Mouse (Mus musculus): ENCODE data around the gene Crlf3. TPM values are rescaled to one million over a fixed set of nuclear protein-coding genes. Genes with fewer than 3 reads are reported as not detected.
"Not testable (repeated sequence)": the region's sequence is repeated elsewhere in the genome, so short reads cannot be mapped to it uniquely, and the experiment has no call there.

The Crlf3 gene
- polyA plus RNA-seq, 1 experiment from 2014 or later = 39.5 TPM

GRCm38 (mm10) chr11:80081786-80082319 lies 1.1 kb upstream of the Crlf3 start:
- Histone ChIP-seq H3K27me3 (replicated peaks) (no peaks in the 10 kb centered on the region), H3K4me3 (replicated peaks) (no peak overlapping the region), H3K9me3 (no peaks in the 10 kb centered on the region), H3K36me3 (no peaks in the 10 kb centered on the region), H3K4me2 (peak overlapping the region; percentile 67), H3K9ac (no peak overlapping the region), H3K27ac (peak overlapping the region; percentile 97; the same call in 1 of the 2 replicates), H3K4me1 (peaks cover 14% of the 10 kb centered on the region)
- 72% methylated on average over 7 of the region's 7 CpGs for WGBS
- no peak for ATAC-seq (ENCODE audit: insufficient read depth, low FRiP score, low read depth)

GRCm38 (mm10) chr11:80080381-80080825 lies 388 bp downstream of the Crlf3 start:
- Histone ChIP-seq H3K4me3 (replicated peaks) (peak overlapping the region; percentile 98), H3K4me1 (peaks cover 14% of the 10 kb centered on the region), H3K27ac (peak overlapping the region; percentile 97), H3K9me3 (no peaks in the 10 kb centered on the region), H3K4me2 (peak overlapping the region; percentile 67), H3K36me3 (no peaks in the 10 kb centered on the region), H3K9ac (peak overlapping the region; percentile 99), H3K27me3 (replicated peaks) (no peaks in the 10 kb centered on the region)
- under 1% methylated on average over 32 of the region's 32 CpGs for WGBS
- ATAC-seq (ENCODE audit: insufficient read depth, low FRiP score, low read depth) = peak; percentile 20

GRCm38 (mm10) chr11:80079751-80080150 lies 1.0 kb downstream of the Crlf3 start:
- Histone ChIP-seq H3K9ac (no peak overlapping the region), H3K4me1 (peaks cover 14% of the 10 kb centered on the region), H3K27me3 (replicated peaks) (no peaks in the 10 kb centered on the region), H3K36me3 (no peaks in the 10 kb centered on the region), H3K4me3 (replicated peaks) (peak overlapping the region; percentile 98), H3K27ac (no peak overlapping the region), H3K4me2 (peak overlapping the region; percentile 67), H3K9me3 (no peaks in the 10 kb centered on the region)
- 59% methylated on average over 6 of the region's 6 CpGs for WGBS
- ATAC-seq (ENCODE audit: insufficient read depth, low FRiP score, low read depth) = no peak

GRCm38 (mm10) chr11:80078831-80079230 lies 2.0 kb downstream of the Crlf3 start:
- Histone ChIP-seq H3K27me3 (replicated peaks) (no peaks in the 10 kb centered on the region), H3K9me3 (no peaks in the 10 kb centered on the region), H3K9ac (no peak overlapping the region), H3K4me2 (peak overlapping the region; percentile 12; the same call in 1 of the 2 replicates), H3K4me1 (peaks cover 14% of the 10 kb centered on the region), H3K4me3 (replicated peaks) (no peak overlapping the region), H3K36me3 (no peaks in the 10 kb centered on the region), H3K27ac (no peak overlapping the region; the same call in 1 of the 2 replicates)
- 18% methylated on average over 1 of the region's 1 CpGs for WGBS
- no peak for ATAC-seq (ENCODE audit: insufficient read depth, low FRiP score, low read depth)

GRCm38 (mm10) chr11:80077784-80078545 lies 2.8 kb downstream of the Crlf3 start:
- H3K9me3 ChIP-seq = no peaks in the 10 kb centered on the region
- peaks cover 14% of the 10 kb centered on the region for H3K4me1 ChIP-seq
- no peaks in the 10 kb centered on the region for H3K27me3 ChIP-seq (replicated peaks)
- H3K9ac ChIP-seq = no peak overlapping the region
- H3K36me3 ChIP-seq = no peaks in the 10 kb centered on the region
- H3K4me2 ChIP-seq = no peak overlapping the region
- 72% methylated on average over 14 of the region's 14 CpGs for WGBS
- no peak overlapping the region for H3K4me3 ChIP-seq (replicated peaks)
- no peak overlapping the region for H3K27ac ChIP-seq
- no peak for ATAC-seq (ENCODE audit: insufficient read depth, low FRiP score, low read depth)

GRCm38 (mm10) chr11:80075608-80076277 lies 5.0 kb downstream of the Crlf3 start:
- Histone ChIP-seq H3K4me1 (peaks cover 5% of the 10 kb centered on the region; the same call in 1 of the 2 replicates), H3K9ac (no peak overlapping the region), H3K4me3 (replicated peaks) (no peak overlapping the region), H3K9me3 (no peaks in the 10 kb centered on the region), H3K4me2 (no peak overlapping the region), H3K27me3 (replicated peaks) (no peaks in the 10 kb centered on the region), H3K36me3 (no peaks in the 10 kb centered on the region), H3K27ac (no peak overlapping the region)
- ATAC-seq (ENCODE audit: insufficient read depth, low FRiP score, low read depth) = no peak
- WGBS = 91% methylated on average over 5 of the region's 5 CpGs

GRCm38 (mm10) chr11:80072365-80072764 lies 8.4 kb downstream of the Crlf3 start:
- Histone ChIP-seq H3K9ac (no peak overlapping the region), H3K4me1 (no peaks in the 10 kb centered on the region), H3K36me3 (no peaks in the 10 kb centered on the region), H3K27me3 (replicated peaks) (no peaks in the 10 kb centered on the region), H3K4me3 (replicated peaks) (no peak overlapping the region), H3K27ac (no peak overlapping the region), H3K9me3 (no peaks in the 10 kb centered on the region), H3K4me2 (no peak overlapping the region)
- ATAC-seq (ENCODE audit: insufficient read depth, low FRiP score, low read depth) = no peak
- WGBS = 78% methylated on average over 3 of the region's 3 CpGs

GRCm38 (mm10) chr11:80071039-80071438 lies 9.8 kb downstream of the Crlf3 start:
- Histone ChIP-seq H3K36me3 (no peaks in the 10 kb centered on the region), H3K4me2 (no peak overlapping the region), H3K9ac (no peak overlapping the region), H3K4me1 (no peaks in the 10 kb centered on the region), H3K27ac (no peak overlapping the region), H3K9me3 (no peaks in the 10 kb centered on the region), H3K27me3 (replicated peaks) (no peaks in the 10 kb centered on the region), H3K4me3 (replicated peaks) (no peak overlapping the region)
- 97% methylated on average over 2 of the region's 2 CpGs for WGBS
- ATAC-seq (ENCODE audit: insufficient read depth, low FRiP score, low read depth) = no peak

GRCm38 (mm10) chr11:80069815-80070214 lies 11.0 kb downstream of the Crlf3 start:
- WGBS = 76% methylated on average over 3 of the region's 3 CpGs
- Histone ChIP-seq H3K27ac (no peak overlapping the region), H3K9ac (no peak overlapping the region), H3K27me3 (replicated peaks) (no peaks in the 10 kb centered on the region), H3K9me3 (no peaks in the 10 kb centered on the region), H3K4me2 (no peak overlapping the region), H3K4me3 (replicated peaks) (no peak overlapping the region), H3K4me1 (no peaks in the 10 kb centered on the region), H3K36me3 (no peaks in the 10 kb centered on the region)
- ATAC-seq (ENCODE audit: insufficient read depth, low FRiP score, low read depth) = no peak

- no peak overlapping the region for H3K4me3 ChIP-seq (replicated peaks)
- ATAC-seq (ENCODE audit: insufficient read depth, low FRiP score, low read depth) = no peak
- no peaks in the 10 kb centered on the region for H3K9me3 ChIP-seq
- no peak overlapping the region for H3K9ac ChIP-seq
- H3K27ac ChIP-seq = no peak overlapping the region
- H3K36me3 ChIP-seq = peaks cover 5% of the 10 kb centered on the region; the same call in 1 of the 2 replicates
- WGBS = 75% methylated on average over 5 of the region's 5 CpGs
- no peak overlapping the region for H3K4me2 ChIP-seq
- H3K27me3 ChIP-seq (replicated peaks) = no peaks in the 10 kb centered on the region
- no peaks in the 10 kb centered on the region for H3K4me1 ChIP-seq
These were observed 13.2 kb downstream of the Crlf3 start for GRCm38 (mm10) chr11:80067558-80067957.

GRCm38 (mm10) chr11:80066373-80066772 lies 14.4 kb downstream of the Crlf3 start:
- not testable (repeated sequence) for H3K9ac ChIP-seq; H3K4me3 ChIP-seq (replicated peaks); H3K4me1 ChIP-seq; H3K27ac ChIP-seq; H3K27me3 ChIP-seq (replicated peaks); ATAC-seq (ENCODE audit: insufficient read depth, low FRiP score, low read depth); H3K36me3 ChIP-seq; H3K9me3 ChIP-seq; H3K4me2 ChIP-seq
- WGBS = 89% methylated on average over 4 of the region's 4 CpGs

- H3K9me3 ChIP-seq = no peaks in the 10 kb centered on the region
- peaks cover 21% of the 10 kb centered on the region; the same call in 1 of the 2 replicates for H3K36me3 ChIP-seq
- H3K27ac ChIP-seq = no peak overlapping the region
- no peaks in the 10 kb centered on the region for H3K4me1 ChIP-seq
- H3K4me3 ChIP-seq (replicated peaks) = no peak overlapping the region
- 48% methylated on average over 4 of the region's 4 CpGs for WGBS
- H3K4me2 ChIP-seq = no peak overlapping the region
- no peak overlapping the region for H3K9ac ChIP-seq
- no peak for ATAC-seq (ENCODE audit: insufficient read depth, low FRiP score, low read depth)
- no peaks in the 10 kb centered on the region for H3K27me3 ChIP-seq (replicated peaks)
These were observed 18.6 kb downstream of the Crlf3 start for GRCm38 (mm10) chr11:80062159-80062558.

Measured in stomach, embryonic 15.5 days (tissue).